Mouse (Mus musculus) kidney, postnatal 14 days (tissue): ENCODE results near the gene Lce1k.
"Not testable (repeated sequence)": the region's sequence is repeated elsewhere in the genome, so short reads cannot be mapped to it uniquely, and the experiment has no call there.

Experiments
- DNase-seq: peaks from one replicate; pipeline ENCODE4 v3.0.0; 2022; ENCODE audit warnings: mixed read lengths

Lce1k gene

GRCm38 (mm10) chr3:92807791-92808190 is at the start of gene Lce1k:
Gene Lce1k, minus strand, starts transcription at chr3:92807891.
- no peak for DNase-seq

GRCm38 (mm10) chr3:92851186-92851585 is 43.5 kb upstream of the Lce1k start, which contains the start of gene Lce1l:
Gene Lce1l, minus strand, starts transcription at chr3:92851286.
- no peak for DNase-seq

GRCm38 (mm10) chr3:92827108-92827507 is 19.4 kb upstream of the Lce1k start, which contains the start of gene Kprp:
Gene Kprp, minus strand, starts transcription at chr3:92827247.
- no peak for DNase-seq

- no peak for DNase-seq
These were observed 18.1 kb upstream of the Lce1k start for GRCm38 (mm10) chr3:92825808-92826207.

- not testable (repeated sequence) for DNase-seq
These were observed 8.3 kb upstream of the Lce1k start for GRCm38 (mm10) chr3:92816036-92816435.

- DNase-seq = no peak
These were observed 7.9 kb upstream of the Lce1k start for GRCm38 (mm10) chr3:92815581-92815980.

GRCm38 (mm10) chr3:92790414-92790813 is 17.3 kb downstream of the Lce1k start, which contains the start of gene Lce1j:
Gene Lce1j, minus strand, starts transcription at chr3:92790514.
- no peak for DNase-seq

- DNase-seq = no peak
These were observed 28.9 kb downstream of the Lce1k start, which contains the start of gene Lce1i for GRCm38 (mm10) chr3:92778799-92779198. Gene Lce1i, minus strand, starts transcription at chr3:92778899.

GRCm38 (mm10) chr3:92771573-92771972 is 36.1 kb downstream of the Lce1k start:
- no peak for DNase-seq

GRCm38 (mm10) chr3:92764965-92765364 is 42.7 kb downstream of the Lce1k start, which contains the start of gene Lce1h:
Gene Lce1h, minus strand, starts transcription at chr3:92765065.
- no peak for DNase-seq
